Mouse (Mus musculus) urinary bladder, adult 2 months (tissue): Measurements from ENCODE around the gene Slc34a3. TPM values are rescaled to one million over a fixed set of nuclear protein-coding genes. Genes with fewer than 3 reads are reported as not detected.

Experiments used
- DNase-seq: peaks from one replicate; pipeline ENCODE4 v3.0.0; 2022; ENCODE audit warnings: low spot score
- polyA plus RNA-seq: library from polyadenylated mRNA; depleted of rRNA; stranded (reverse); fragments of >200 nt; gene quantifications from 2 replicates; pipeline ENCODE4 v1.2.3, GENCODE M21; 2012

Slc34a3 gene
- polyA plus RNA-seq, 1 experiment = 0.03 TPM

GRCm38 (mm10) chr2:25224766-25225752 is 9.1 kb downstream of the Slc34a3 start:
- DNase-seq = peak; percentile 89

DNA sequence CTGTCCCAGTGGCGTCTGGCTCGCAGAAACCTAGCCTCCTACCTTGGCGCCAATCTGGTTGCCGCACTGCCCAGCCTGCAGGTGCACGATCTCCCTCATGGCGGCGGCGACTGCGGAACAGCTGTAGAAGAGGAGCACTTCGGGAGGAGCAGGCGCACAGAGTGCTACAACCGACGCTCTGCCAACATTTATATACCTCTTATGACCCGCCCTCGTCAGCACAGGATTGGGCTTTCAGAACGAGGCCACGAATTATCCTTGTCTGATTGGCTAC is 9.7 kb downstream of the Slc34a3 start, which contains the start of gene Tubb4b:
Gene Tubb4b, minus strand, starts transcription at position 211 of the 274 bp plus-strand sequence.
- DNase-seq = no peak

DNA sequence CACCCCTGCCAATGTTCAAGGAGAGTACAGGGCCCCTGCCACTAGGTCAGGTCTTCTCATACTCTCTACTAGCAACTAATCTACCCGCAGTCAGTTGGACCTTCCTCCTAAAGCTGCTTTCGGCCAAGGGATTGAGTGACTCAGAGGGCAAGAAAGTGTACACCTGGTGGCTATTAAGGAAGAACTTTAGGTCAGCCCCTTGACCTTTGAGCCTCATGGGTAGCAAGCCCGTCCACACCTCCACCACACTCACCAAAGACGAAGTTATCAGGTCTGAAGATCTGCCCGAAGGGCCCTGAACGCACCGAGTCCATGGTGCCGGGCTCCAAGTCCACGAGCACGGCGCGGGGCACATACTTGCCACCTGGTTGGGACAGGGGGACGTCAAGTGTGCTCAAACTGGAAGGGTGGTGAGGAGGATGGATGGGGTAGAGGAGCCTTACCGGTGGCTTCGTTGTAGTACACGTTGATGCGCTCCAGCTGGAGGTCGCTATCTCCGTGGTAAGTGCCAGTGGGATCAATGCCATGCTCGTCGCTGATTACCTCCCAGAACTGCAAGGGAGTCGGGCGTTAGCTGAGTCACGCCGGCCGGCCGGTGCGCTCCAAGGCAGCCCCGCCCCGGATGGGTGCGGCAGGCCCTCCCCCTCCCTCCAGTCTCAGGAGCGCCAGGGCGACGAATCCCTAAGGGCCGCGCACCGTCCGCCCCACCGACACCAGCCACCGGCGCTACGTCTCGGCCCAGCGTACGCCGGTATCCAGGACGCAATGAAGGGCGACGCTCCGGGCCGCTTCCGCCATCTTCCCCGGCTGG is 10.3 kb downstream of the Slc34a3 start:
- DNase-seq = peak; percentile 87

GRCm38 (mm10) chr2:25221331-25221772 is 12.8 kb downstream of the Slc34a3 start:
- no peak for DNase-seq

DNA sequence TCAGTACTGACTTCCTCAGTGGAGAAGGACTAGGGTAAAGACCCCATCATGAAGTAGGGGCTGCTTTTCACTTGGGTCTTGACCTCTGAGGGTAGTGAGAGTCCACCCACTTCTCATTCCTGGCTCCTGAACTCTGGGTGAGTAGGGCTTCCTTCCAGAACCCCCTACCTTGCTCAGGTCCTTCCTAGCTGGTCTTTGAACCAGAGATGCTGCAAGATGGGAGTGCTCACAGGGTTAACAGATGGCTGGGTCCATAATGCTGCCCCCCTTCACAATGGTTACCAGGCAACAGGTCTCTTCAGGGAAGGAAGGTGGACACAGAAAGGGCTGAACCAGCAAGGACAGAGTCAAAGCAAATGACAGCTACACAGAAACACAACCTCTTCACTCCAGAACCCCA is 15.7 kb downstream of the Slc34a3 start, which contains the start of gene Fam166a:
Gene Fam166a, plus strand, starts transcription at position 301 of the 400 bp plus-strand sequence.
- no peak for DNase-seq

GRCm38 (mm10) chr2:25217666-25218065 is 16.5 kb downstream of the Slc34a3 start:
- DNase-seq = no peak

DNA sequence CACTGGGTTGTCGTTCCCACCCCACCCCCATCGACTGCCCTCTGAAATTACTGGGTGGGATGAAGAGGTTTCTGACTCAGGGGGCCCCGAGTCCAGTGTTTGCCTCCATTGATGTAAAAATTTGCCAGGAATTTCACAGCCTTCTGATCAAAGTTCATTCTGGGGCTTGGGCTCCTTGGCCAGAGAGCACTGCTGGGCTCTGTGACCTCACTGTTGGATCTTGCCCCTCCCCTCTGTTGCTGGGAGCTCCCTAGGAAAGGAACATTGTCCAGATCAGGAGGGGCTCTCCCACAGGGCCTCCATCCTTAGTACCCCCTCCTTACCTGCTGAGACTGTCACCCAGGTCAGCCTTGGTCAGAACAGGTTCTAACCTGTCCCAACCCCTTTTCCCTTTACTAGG is 19.7 kb downstream of the Slc34a3 start, which contains the start of gene Stpg3:
Gene Stpg3, minus strand, starts transcription at position 194 of the 400 bp plus-strand sequence.
- no peak for DNase-seq

- DNase-seq = no peak
Measured at GRCm38 (mm10) chr2:25213266-25213865, 20.8 kb downstream of the Slc34a3 start.

DNA sequence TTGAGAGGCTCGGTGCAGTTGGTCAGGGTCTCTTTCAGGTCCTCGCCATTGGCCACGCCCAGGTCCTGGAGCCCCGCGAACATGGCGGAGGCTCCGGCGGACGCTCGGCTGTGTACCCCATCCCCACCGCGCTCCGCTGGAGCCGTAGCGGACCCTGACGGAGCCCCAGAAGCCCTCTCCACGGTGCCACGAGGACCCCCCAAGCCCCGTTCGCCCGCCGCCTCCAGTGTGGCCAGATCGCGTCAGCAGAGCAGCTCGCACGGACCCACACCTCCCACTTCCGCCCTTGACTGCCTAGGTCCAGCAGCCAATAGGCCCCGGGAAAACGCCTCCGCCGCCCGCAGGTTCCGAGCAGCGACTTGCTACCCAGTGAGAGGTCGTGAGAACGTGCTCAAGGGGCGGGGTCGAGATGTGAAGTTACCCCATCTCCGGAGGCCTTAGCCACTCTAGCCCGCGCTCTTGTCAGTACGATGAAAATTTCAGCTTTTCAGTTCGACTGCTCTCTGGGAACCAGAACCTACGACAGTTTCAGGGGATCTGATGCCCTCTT is 23.0 kb downstream of the Slc34a3 start, which contains the start of gene Nelfb:
Gene Nelfb, minus strand, starts transcription at position 369 of the 550 bp plus-strand sequence.
- peak; percentile 85 for DNase-seq

GRCm38 (mm10) chr2:25210686-25211085 is 23.5 kb downstream of the Slc34a3 start:
- DNase-seq = no peak

DNA sequence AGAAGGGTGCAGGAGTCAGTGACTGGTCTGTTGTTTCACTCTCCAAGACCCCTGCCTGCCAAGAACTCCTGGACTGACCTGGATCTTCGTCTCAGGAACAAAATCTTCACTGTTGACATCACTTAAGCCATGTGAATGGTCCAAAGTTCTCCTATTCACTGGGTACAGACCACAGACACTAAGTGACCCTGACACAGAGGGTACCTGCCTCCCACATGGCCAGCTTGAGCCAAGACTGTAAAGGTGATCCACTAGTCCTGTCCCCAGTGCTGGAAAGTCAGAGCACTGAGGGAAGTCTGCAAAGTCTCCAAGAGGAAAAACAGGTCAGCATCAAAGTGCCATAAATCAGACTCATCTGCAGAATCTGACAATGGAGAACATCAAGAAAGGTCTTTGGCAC is 26.6 kb downstream of the Slc34a3 start:
- no peak for DNase-seq

DNA sequence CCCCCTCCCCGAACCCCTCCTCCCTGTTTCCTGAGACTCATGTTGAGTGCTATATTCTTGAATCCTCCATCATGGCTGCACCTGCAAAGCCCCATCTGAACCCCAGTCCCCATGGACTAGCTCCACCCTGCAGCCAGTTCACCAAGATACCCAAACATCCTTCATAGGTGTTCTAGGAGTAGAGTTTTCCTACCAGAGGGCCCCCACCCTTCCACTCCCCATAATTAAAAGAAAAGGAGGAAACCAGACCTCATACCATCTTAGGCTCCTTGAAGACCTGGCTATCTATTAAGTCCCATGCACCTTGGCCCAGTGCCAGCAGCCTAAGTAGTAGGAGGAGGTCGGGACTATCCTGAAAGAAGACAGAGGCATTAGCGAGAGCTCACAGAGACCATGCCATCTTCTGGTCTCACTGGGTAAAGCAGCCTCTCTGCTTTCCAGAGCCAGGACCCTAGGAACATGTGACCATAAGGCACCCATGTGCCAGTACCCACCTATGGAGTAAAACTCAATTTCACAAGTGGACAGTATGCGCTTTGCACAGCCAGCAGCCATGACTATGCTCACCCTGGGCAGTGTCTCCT is 30.4 kb downstream of the Slc34a3 start:
- no peak for DNase-seq

GRCm38 (mm10) chr2:25200631-25201030 is 33.5 kb downstream of the Slc34a3 start:
- DNase-seq = no peak

- DNase-seq = no peak
Measured at GRCm38 (mm10) chr2:25197946-25198345, 36.2 kb downstream of the Slc34a3 start.

- no peak for DNase-seq
Measured at GRCm38 (mm10) chr2:25197191-25197590, 37.0 kb downstream of the Slc34a3 start.

- DNase-seq = peak; percentile 67
Measured at GRCm38 (mm10) chr2:25196172-25196954, 37.8 kb downstream of the Slc34a3 start, which contains the start of gene Tor4a. Gene Tor4a (minus strand): TSS chr2:25196886.

DNA sequence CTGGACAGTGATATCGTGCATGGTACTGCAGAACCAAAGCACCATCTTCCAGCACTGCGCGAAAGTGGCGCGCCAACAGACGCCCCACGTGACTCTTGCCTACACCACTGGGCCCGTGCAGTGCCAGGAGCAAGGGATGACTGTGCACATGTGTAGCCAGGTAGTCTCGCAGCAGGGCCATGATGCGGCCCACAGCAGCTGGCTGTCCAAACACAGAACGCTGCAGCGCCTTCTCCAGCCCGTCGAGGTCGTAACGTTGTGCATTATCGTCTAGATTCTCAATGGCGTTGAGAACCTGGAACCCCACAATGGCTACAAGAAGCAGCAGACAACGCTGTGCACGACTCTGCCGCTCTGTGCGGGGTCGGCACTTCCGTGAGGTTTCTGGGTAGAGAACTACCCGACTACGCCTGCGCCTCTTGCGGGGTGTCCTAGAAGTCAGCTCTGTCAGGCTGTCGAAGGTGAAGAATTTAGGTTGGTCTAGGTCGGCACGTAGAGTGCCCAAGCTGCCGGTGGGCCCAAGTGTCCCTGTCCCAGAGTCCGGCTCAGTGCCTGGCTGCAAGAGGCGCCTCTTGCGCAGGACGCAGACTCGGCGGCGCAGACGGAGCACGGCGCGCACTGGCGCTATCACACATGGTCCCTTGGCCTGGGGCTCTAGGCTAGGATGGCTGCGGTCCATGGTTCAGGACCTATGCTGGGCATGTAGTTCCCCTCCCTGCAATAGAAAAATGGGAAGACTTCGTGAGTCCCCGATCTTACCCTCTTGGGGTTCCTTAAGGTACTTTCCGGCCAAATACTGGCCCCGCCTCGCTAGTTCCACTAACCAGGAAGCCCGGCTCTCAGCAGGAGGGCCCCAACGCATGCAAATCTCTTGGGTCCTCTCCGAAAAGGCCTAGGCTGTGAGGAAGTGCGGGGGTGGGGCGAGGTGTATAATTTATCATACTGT is 38.7 kb downstream of the Slc34a3 start:
- DNase-seq = no peak

DNA sequence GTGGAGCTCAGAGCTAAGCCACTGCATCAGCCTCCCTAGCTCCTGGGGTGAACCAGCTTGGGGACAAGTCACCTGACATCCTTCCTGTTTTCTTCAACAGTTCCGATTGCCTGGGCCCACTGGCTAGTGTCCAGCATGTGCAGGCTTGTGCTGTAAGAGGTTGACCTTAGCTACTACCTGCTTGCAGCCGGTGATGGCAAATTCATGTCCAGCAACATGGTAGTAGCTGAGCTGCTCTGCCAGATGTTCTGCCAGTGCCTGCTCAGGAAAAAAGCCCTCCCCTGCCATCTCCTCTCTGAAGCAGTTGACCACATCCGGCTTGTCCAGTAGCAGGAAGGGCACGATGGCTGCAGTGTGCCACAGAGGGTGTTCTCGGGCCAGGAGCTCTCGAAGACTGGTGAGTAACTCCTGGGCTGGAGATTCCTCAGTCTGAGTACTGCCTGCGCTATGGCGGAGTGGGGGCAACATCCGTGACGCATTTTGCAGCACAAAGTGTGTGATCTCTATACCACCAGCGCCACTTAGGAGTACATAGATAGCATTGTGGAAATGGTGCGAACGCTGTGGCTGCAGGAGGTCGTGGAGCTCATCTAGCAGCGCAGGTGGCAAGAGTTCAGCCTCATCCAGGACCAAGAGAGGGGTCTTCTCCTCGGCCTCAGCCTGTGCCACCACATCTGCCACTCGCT is 39.5 kb downstream of the Slc34a3 start:
- no peak for DNase-seq

GRCm38 (mm10) chr2:25194006-25194405 is 40.2 kb downstream of the Slc34a3 start:
- no peak for DNase-seq
